Comparison of ENCODE assay signal across 8 mouse cellular contexts in the genomic region with DNA sequence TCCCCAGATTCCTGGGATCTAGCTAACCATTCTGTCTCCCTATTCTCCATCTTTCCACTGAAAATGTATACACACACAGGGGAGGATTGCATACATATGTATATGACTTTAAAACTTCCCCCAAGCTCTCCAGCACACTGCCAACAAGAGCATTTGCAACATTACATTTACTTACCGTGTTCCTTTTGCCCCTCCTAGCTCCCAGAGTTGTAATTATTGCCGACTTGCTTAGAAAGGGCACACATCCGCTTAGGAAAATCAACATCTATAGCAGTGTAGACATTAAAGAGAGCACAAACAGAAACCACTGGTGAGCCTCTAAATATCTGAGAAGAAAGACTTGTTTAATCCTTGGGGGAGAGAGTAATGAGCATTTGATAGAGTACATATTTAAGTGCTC. TPM values are rescaled to one million over a fixed set of nuclear protein-coding genes. Genes with fewer than 3 reads are reported as not detected.
DNase-seq lines count a peak whose midpoint lies in the region; ATAC-seq and TF ChIP-seq lines count a peak whose summit lies in the region.

No protein-coding gene starts in this region.

- no peak for ATAC-seq in CD4-positive, CD25-positive, alpha-beta regulatory T cell, adult 4 months
- ATAC-seq in lung, postnatal 0 days, result no peak
- no peak for ATAC-seq in liver, embryonic 12.5 days
- ATAC-seq in stomach, postnatal 0 days (ENCODE audit: low FRiP score, low TSS enrichment), result no peak

- H3K9me3 ChIP-seq in lung, postnatal 0 days (ENCODE audit: low read length), result no peaks in the 10 kb centered on the region
- H3K9me3 ChIP-seq in liver, embryonic 12.5 days (replicated peaks), result no peaks in the 10 kb centered on the region
- H3K9me3 ChIP-seq in stomach, postnatal 0 days (ENCODE audit: control insufficient read depth, low read length), result no peaks in the 10 kb centered on the region

- no peak overlapping the region for H3K4me3 ChIP-seq in lung, postnatal 0 days (ENCODE audit: low read depth, low read length)
- H3K4me3 ChIP-seq in lung, adult 2 months (replicated peaks; ENCODE audit: extremely low read depth, low read depth, low read length), result no peak overlapping the region
- H3K4me3 ChIP-seq in liver, embryonic 12.5 days, result peak overlapping the region; percentile 81
- peak overlapping the region; percentile 82 for H3K4me3 ChIP-seq in stomach, postnatal 0 days (ENCODE audit: low read depth, low read length)

- TF ChIP-seq POLR2A in lung, adult 2 months (IDR thresholded peaks at IDR 0.05; ENCODE audit: borderline replicate concordance, extremely low read depth, low read depth, low read length), result no peak

- peaks cover 5% of the 10 kb centered on the region; the same call in 1 of the 2 replicates for H3K4me1 ChIP-seq in lung, postnatal 0 days (ENCODE audit: insufficient read depth, low read depth, low read length)
- no peaks in the 10 kb centered on the region for H3K4me1 ChIP-seq in lung, adult 2 months (ENCODE audit: control insufficient read depth, insufficient read depth, low read length)
- peaks cover 30% of the 10 kb centered on the region for H3K4me1 ChIP-seq in liver, embryonic 12.5 days
- 0 out of 2 replicates have a peak, but pooled peaks cover 2% of the 10 kb centered on the region for H3K4me1 ChIP-seq in stomach, postnatal 0 days (replicated peaks; ENCODE audit: control insufficient read depth, insufficient read depth)

- H3K4me2 ChIP-seq in lung, postnatal 0 days (replicated peaks; ENCODE audit: low read depth, low read length), result peak overlapping the region; percentile 81; the same call in 1 of the 2 replicates
- H3K4me2 ChIP-seq in liver, embryonic 12.5 days, result peak overlapping the region; percentile 90
- H3K4me2 ChIP-seq in stomach, postnatal 0 days (replicated peaks; ENCODE audit: low read depth), result peak overlapping the region; percentile 85

- peak; percentile 7 for DNase-seq in CD4-positive, CD25-positive, alpha-beta regulatory T cell, adult 2 months (ENCODE audit: low read depth, low spot score)
- no peak for DNase-seq in lung, postnatal 0 days (ENCODE audit: low spot score)
- no peak for DNase-seq in lung, adult 2 months
- DNase-seq in stomach, postnatal 0 days (ENCODE audit: low spot score), result no peak
- no peak for DNase-seq in left cerebral cortex, postnatal 14 days (ENCODE audit: low spot score in 2 of 2)
- no peak for DNase-seq in cerebellum, postnatal 4 days (ENCODE audit: low spot score in 2 of 2)

- 0 out of 2 replicates have a peak, but pooled peaks cover 3% of the 10 kb centered on the region for H3K36me3 ChIP-seq in lung, postnatal 0 days (ENCODE audit: insufficient read depth, low read length)
- peaks cover 8% of the 10 kb centered on the region; the same call in 1 of the 2 replicates for H3K36me3 ChIP-seq in liver, embryonic 12.5 days
- no peaks in the 10 kb centered on the region; the same call in 1 of the 2 replicates for H3K36me3 ChIP-seq in stomach, postnatal 0 days (ENCODE audit: control insufficient read depth, insufficient read depth, low read length)

- intact Hi-C loops in left cerebral cortex, postnatal 14 days (cut with DNase I), result loop anchor here (5.0 to 10.0 kb wide), 4 partner anchors 74 to 961 kb away; partner anchors contain the start of gene Ccnyl1

- no peak for TF ChIP-seq EP300 in lung, postnatal 0 days (IDR thresholded peaks at IDR 0.05)
- TF ChIP-seq EP300 in stomach, postnatal 0 days (optimal IDR thresholded peaks at IDR 0.05), result no peak

- no peak for TF ChIP-seq CTCF in lung, postnatal 0 days (IDR thresholded peaks at IDR 0.05)
- no peak for TF ChIP-seq CTCF in lung, adult 2 months (IDR thresholded peaks at IDR 0.05; ENCODE audit: insufficient read depth, low read length)
- peak; percentile 22; the same call in 1 of the 2 replicates for TF ChIP-seq CTCF in stomach, postnatal 0 days (IDR thresholded peaks at IDR 0.05; ENCODE audit: low read depth)

- H3K27ac ChIP-seq in lung, postnatal 0 days (ENCODE audit: low read length), result peak overlapping the region; percentile 93; the same call in 1 of the 2 replicates
- no peak overlapping the region for H3K27ac ChIP-seq in liver, embryonic 12.5 days
- no peak overlapping the region for H3K27ac ChIP-seq in stomach, postnatal 0 days (replicated peaks)

- 0 out of 2 replicates have a peak overlapping the region, but pooled peaks have one; percentile 23 for H3K9ac ChIP-seq in lung, postnatal 0 days (replicated peaks; ENCODE audit: low read depth)
- peak overlapping the region; percentile 88; the same call in 1 of the 2 replicates for H3K9ac ChIP-seq in liver, embryonic 12.5 days
- 0 out of 2 replicates have a peak overlapping the region, but pooled peaks have one; percentile 93 for H3K9ac ChIP-seq in stomach, postnatal 0 days (ENCODE audit: low read length)

- no peaks in the 10 kb centered on the region for H3K27me3 ChIP-seq in lung, postnatal 0 days (replicated peaks; ENCODE audit: insufficient read depth, low read length)
- H3K27me3 ChIP-seq in liver, embryonic 12.5 days (replicated peaks), result no peaks in the 10 kb centered on the region
- no peaks in the 10 kb centered on the region for H3K27me3 ChIP-seq in stomach, postnatal 0 days (ENCODE audit: control insufficient read depth, insufficient read depth, low read length)

- 34% methylated on average over 3 of the region's 3 CpGs for WGBS in lung, postnatal 0 days
- WGBS in lung, adult 2 months, result 23% methylated on average over 3 of the region's 3 CpGs
- 61% methylated on average over 3 of the region's 3 CpGs for WGBS in liver, embryonic 12.5 days (ENCODE audit: insufficient replicate concordance)
- WGBS in stomach, postnatal 0 days, result 15% methylated on average over 3 of the region's 3 CpGs

RNA-seq across cellular contexts. Expression of gene Mettl21a, which starts 1.2 kb away (rescaled TPM):
- 10 to 100 TPM; 27.2 to 31.9 TPM for polyA plus RNA-seq in CD4-positive, CD25-positive, alpha-beta regulatory T cell, adult 4 months (2017; shearing (Covaris generic))
- polyA plus RNA-seq in lung, postnatal 0 days (2015; fragmentation: Nextera tagmentation; extraction: Ambion mirVana), result 11.6 and 13.0 TPM in 2 replicates
- polyA plus RNA-seq in lung, adult 2 months (2012; rRNA removed), result 6.8 and 8.2 TPM in 2 replicates
- 9.2 and 11.1 TPM in 2 replicates for polyA plus RNA-seq in liver, embryonic 12.5 days (2016; fragmentation: Nextera tagmentation; extraction: Ambion mirVana)
- 14.8 and 15.0 TPM in 2 replicates for polyA plus RNA-seq in stomach, postnatal 0 days (2015; fragmentation: Nextera tagmentation; extraction: Ambion mirVana)
- total RNA-seq in left cerebral cortex, postnatal 14 days (2021), result 10 to 100 TPM in 1 of 2 experiments, 1 to 10 TPM in 1; 8.7 to 11.1 TPM

Comparison
In these comparisons a context has a peak if more than half of its experiments do, and no peak if none do; other contexts are left out.
1. H3K4me3 ChIP-seq: peak in liver, embryonic 12.5 days (single experiment) and stomach, postnatal 0 days (single experiment); none in lung, postnatal 0 days (single experiment) and lung, adult 2 months (single experiment).
2. H3K9ac ChIP-seq: peak in every context shown above with its lines; median percentile 93 in stomach, postnatal 0 days; 88 in liver, embryonic 12.5 days; 23 in lung, postnatal 0 days.
3. Peak in every context shown above with its lines, with median percentiles within 50 percentile points of each other: H3K4me2 ChIP-seq.